Mouse (Mus musculus) 3134 (cell line): ENCODE measurements around the gene F3.

Experiments used
- DNase-seq: peaks from one replicate; pipeline ENCODE4 v3.0.0-alpha.2; 2011; ENCODE audit warnings: low spot score; ENCODE audit not compliant: insufficient read length; ENCODE audit errors: extremely low read depth

The F3 gene

GRCm38 (mm10) chr3:121706087-121706486, 17.2 kb upstream of the F3 start:
- peak; percentile 54 for DNase-seq

GRCm38 (mm10) chr3:121707106-121707505, 16.2 kb upstream of the F3 start:
- DNase-seq = no peak

- DNase-seq = no peak
Measured at GRCm38 (mm10) chr3:121710894-121711531, 12.3 kb upstream of the F3 start.

GRCm38 (mm10) chr3:121712222-121712621, 11.1 kb upstream of the F3 start:
- no peak for DNase-seq

GRCm38 (mm10) chr3:121713151-121713701, 10.1 kb upstream of the F3 start:
- DNase-seq = no peak

- DNase-seq = no peak
Measured at GRCm38 (mm10) chr3:121713816-121714215, 9.5 kb upstream of the F3 start.

GRCm38 (mm10) chr3:121714461-121714860, 8.9 kb upstream of the F3 start:
- DNase-seq = no peak

GRCm38 (mm10) chr3:121715336-121715735, 8.0 kb upstream of the F3 start:
- no peak for DNase-seq

- no peak for DNase-seq
Measured at GRCm38 (mm10) chr3:121715741-121716459, 7.4 kb upstream of the F3 start.

GRCm38 (mm10) chr3:121716480-121716879, 6.9 kb upstream of the F3 start:
- no peak for DNase-seq

GRCm38 (mm10) chr3:121718679-121719078, 4.7 kb upstream of the F3 start:
- no peak for DNase-seq

- DNase-seq = no peak
Measured at GRCm38 (mm10) chr3:121719701-121720100, 3.6 kb upstream of the F3 start.

- peak; percentile 40 for DNase-seq
Measured at GRCm38 (mm10) chr3:121720801-121721690, 2.3 kb upstream of the F3 start.

GRCm38 (mm10) chr3:121721691-121722070, 1.7 kb upstream of the F3 start:
- no peak for DNase-seq

- no peak for DNase-seq
Measured at GRCm38 (mm10) chr3:121723968-121724524, 709 bp downstream of the F3 start.

GRCm38 (mm10) chr3:121724553-121724952, 1.2 kb downstream of the F3 start:
- DNase-seq = no peak

GRCm38 (mm10) chr3:121725651-121726050, 2.3 kb downstream of the F3 start:
- no peak for DNase-seq

GRCm38 (mm10) chr3:121729678-121730077, 6.3 kb downstream of the F3 start:
- DNase-seq = no peak

- DNase-seq = no peak
Measured at GRCm38 (mm10) chr3:121735542-121735941, 12.2 kb downstream of the F3 start.

- DNase-seq = peak; percentile 50
Measured at GRCm38 (mm10) chr3:121736025-121736744, 12.8 kb downstream of the F3 start.
